Mouse (Mus musculus) liver, embryonic 11.5 days (tissue): Measurements from ENCODE around the gene Stt3b. TPM values are rescaled to one million over a fixed set of nuclear protein-coding genes. Genes with fewer than 3 reads are reported as not detected.

Source experiments
- ATAC-seq: fragments of 200-750 bp; cut with Nextera tagmentation; replicated peaks from 2 replicates; pipeline ENCODE4 v1.8.0; 2017; ENCODE audit warnings: moderate number of reproducible peaks, mild to moderate bottlenecking, moderate TSS enrichment, moderate library complexity; ENCODE audit not compliant: low FRiP score
- DNase-seq: peaks from one replicate; pipeline ENCODE4 v3.0.0-alpha.2; 2017; ENCODE audit warnings: low spot score
- H3K27ac ChIP-seq: fragments of 300-500 bp; sonication (generic); 2 replicates; pipeline ENCODE4 v1.5.1; 2014; ENCODE audit warnings: mild to moderate bottlenecking, low read depth, low read length, control low read depth
- H3K27me3 ChIP-seq: fragments of 300-500 bp; sonication (generic); replicated peaks from 2 replicates; pipeline ENCODE4 v1.6.1; 2014; ENCODE audit warnings: low read length, mixed read lengths; ENCODE audit not compliant: control insufficient read depth, insufficient read depth
- H3K36me3 ChIP-seq: fragments of 300-500 bp; sonication (generic); 2 replicates; pipeline ENCODE4 v1.6.1; 2014; ENCODE audit warnings: mild to moderate bottlenecking, low read length, moderate library complexity, mixed read lengths; ENCODE audit not compliant: control insufficient read depth, insufficient read depth
- H3K4me1 ChIP-seq: fragments of 300-500 bp; sonication (generic); replicated peaks from 2 replicates; pipeline ENCODE4 v1.6.1; 2014; ENCODE audit warnings: low read length, mixed read lengths; ENCODE audit not compliant: control insufficient read depth, insufficient read depth
- H3K4me2 ChIP-seq: fragments of 300-500 bp; sonication (generic); 2 replicates; pipeline ENCODE4 v1.6.1; 2014; ENCODE audit warnings: mild to moderate bottlenecking, control low read depth, moderate library complexity
- H3K4me3 ChIP-seq: fragments of 300-500 bp; sonication (generic); 2 replicates; pipeline ENCODE4 v1.5.1; 2014; ENCODE audit warnings: low read depth, low read length, control low read depth
- H3K9ac ChIP-seq: fragments of 300-500 bp; sonication (generic); 2 replicates; pipeline ENCODE4 v1.6.1; 2014; ENCODE audit warnings: low read depth, low read length, control low read depth
- H3K9me3 ChIP-seq: fragments of 300-500 bp; sonication (generic); 2 replicates; pipeline ENCODE4 v1.6.1; 2016; ENCODE audit warnings: low read length, inconsistent platforms, mixed read lengths; ENCODE audit not compliant: control insufficient read depth
- WGBS: fragments of 180-500 bp; shearing (Covaris S2); extraction: QIAGEN DNeasy Blood & Tissue Kit; methylation state at CpG from one replicate; pipeline ENCODE4 v1.1.7; 2014; 5-methylcytosine and 5-hydroxymethylcytosine counted together
- polyA plus RNA-seq: library from polyadenylated mRNA; unstranded; fragments of >200 nt; fragmentation: Nextera tagmentation; extraction: Ambion mirVana; gene quantifications from 2 replicates; pipeline ENCODE4 v1.2.1, GENCODE M21; 2014

The Stt3b gene
- polyA plus RNA-seq, 1 experiment from 2014 or later: 113 TPM

DNA sequence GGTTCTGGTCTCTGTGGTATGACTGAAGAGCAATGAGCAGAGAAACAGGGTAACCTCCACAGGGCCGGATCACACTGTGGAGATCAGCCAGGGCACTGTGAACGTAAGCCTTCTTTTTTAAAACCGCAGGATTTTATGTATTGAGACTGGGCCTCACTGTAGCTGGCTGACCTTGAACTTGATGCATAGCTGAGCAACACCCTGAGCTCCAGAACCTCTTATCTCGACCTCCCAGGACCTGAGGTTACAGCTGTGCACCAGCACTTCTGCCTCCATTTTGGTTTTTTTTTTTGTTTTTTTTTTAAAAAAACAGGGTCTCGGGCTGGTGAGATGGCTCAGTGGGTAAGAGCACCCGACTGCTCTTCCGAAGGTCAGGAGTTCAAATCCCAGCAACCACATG lies 100.5 kb downstream of the Stt3b start:
- WGBS: 59% methylated on average over 7 of the region's 7 CpGs
- Histone ChIP-seq H3K9ac (no peak overlapping the region), H3K27me3 (no peaks in the 10 kb centered on the region), H3K27ac (peak overlapping the region; percentile 40; the same call in 1 of the 2 replicates), H3K4me1 (peaks cover 26% of the 10 kb centered on the region), H3K36me3 (no peaks in the 10 kb centered on the region), H3K4me3 (no peak overlapping the region), H3K9me3 (no peaks in the 10 kb centered on the region), H3K4me2 (no peak overlapping the region)
- DNase-seq: no peak
- ATAC-seq: peak; percentile 92

GRCm38 (mm10) chr9:115206219-115206618 lies 104.0 kb downstream of the Stt3b start:
- Histone ChIP-seq H3K9me3 (no peaks in the 10 kb centered on the region), H3K4me3 (no peak overlapping the region), H3K27ac (no peak overlapping the region), H3K9ac (no peak overlapping the region), H3K27me3 (no peaks in the 10 kb centered on the region), H3K4me2 (no peak overlapping the region), H3K4me1 (peaks cover 28% of the 10 kb centered on the region), H3K36me3 (no peaks in the 10 kb centered on the region)
- 58% methylated on average over 5 of the region's 5 CpGs for WGBS
- DNase-seq (no peak), ATAC-seq (no peak)

GRCm38 (mm10) chr9:115205491-115205890 lies 104.7 kb downstream of the Stt3b start:
- Histone ChIP-seq H3K36me3 (no peaks in the 10 kb centered on the region), H3K9me3 (no peaks in the 10 kb centered on the region), H3K27me3 (no peaks in the 10 kb centered on the region), H3K4me3 (no peak overlapping the region), H3K9ac (no peak overlapping the region), H3K27ac (no peak overlapping the region), H3K4me1 (peaks cover 29% of the 10 kb centered on the region), H3K4me2 (no peak overlapping the region)
- ATAC-seq: no peak
- no peak for DNase-seq
- WGBS: 10% methylated on average over 6 of the region's 6 CpGs

GRCm38 (mm10) chr9:115203136-115203535 lies 107.1 kb downstream of the Stt3b start:
- Histone ChIP-seq H3K36me3 (no peaks in the 10 kb centered on the region), H3K27ac (no peak overlapping the region), H3K4me3 (no peak overlapping the region), H3K9me3 (no peaks in the 10 kb centered on the region), H3K4me1 (peaks cover 20% of the 10 kb centered on the region), H3K4me2 (no peak overlapping the region), H3K9ac (no peak overlapping the region), H3K27me3 (no peaks in the 10 kb centered on the region)
- DNase-seq (no peak), ATAC-seq (no peak)
- 48% methylated on average over 6 of the region's 6 CpGs for WGBS

GRCm38 (mm10) chr9:115201264-115201663 lies 109.0 kb downstream of the Stt3b start:
- Histone ChIP-seq H3K27me3 (no peaks in the 10 kb centered on the region), H3K36me3 (no peaks in the 10 kb centered on the region), H3K9ac (no peak overlapping the region), H3K27ac (no peak overlapping the region), H3K4me1 (peaks cover 18% of the 10 kb centered on the region), H3K4me3 (no peak overlapping the region), H3K4me2 (no peak overlapping the region), H3K9me3 (no peaks in the 10 kb centered on the region)
- DNase-seq (no peak), ATAC-seq (no peak)
- 83% methylated on average over 6 of the region's 6 CpGs for WGBS

- 85% methylated on average over 15 of the region's 15 CpGs for WGBS
- H3K4me3 ChIP-seq: no peak overlapping the region
- no peak overlapping the region for H3K9ac ChIP-seq
- H3K9me3 ChIP-seq: no peaks in the 10 kb centered on the region
- DNase-seq (no peak), ATAC-seq (no peak)
- peaks cover 9% of the 10 kb centered on the region for H3K4me1 ChIP-seq
- H3K36me3 ChIP-seq: no peaks in the 10 kb centered on the region
- no peak overlapping the region for H3K27ac ChIP-seq
- no peak overlapping the region for H3K4me2 ChIP-seq
- no peaks in the 10 kb centered on the region for H3K27me3 ChIP-seq
These were observed 109.9 kb downstream of the Stt3b start for GRCm38 (mm10) chr9:115200166-115200862.

GRCm38 (mm10) chr9:115197082-115197481 lies 113.1 kb downstream of the Stt3b start:
- H3K9ac ChIP-seq: no peak overlapping the region
- H3K36me3 ChIP-seq: no peaks in the 10 kb centered on the region
- H3K4me1 ChIP-seq: peaks cover 3% of the 10 kb centered on the region; the same call in 1 of the 2 replicates
- ATAC-seq (no peak), DNase-seq (no peak)
- no peak overlapping the region for H3K4me3 ChIP-seq
- H3K4me2 ChIP-seq: no peak overlapping the region
- no peaks in the 10 kb centered on the region for H3K9me3 ChIP-seq
- H3K27ac ChIP-seq: no peak overlapping the region
- H3K27me3 ChIP-seq: no peaks in the 10 kb centered on the region
- 70% methylated on average over 7 of the region's 7 CpGs for WGBS

DNA sequence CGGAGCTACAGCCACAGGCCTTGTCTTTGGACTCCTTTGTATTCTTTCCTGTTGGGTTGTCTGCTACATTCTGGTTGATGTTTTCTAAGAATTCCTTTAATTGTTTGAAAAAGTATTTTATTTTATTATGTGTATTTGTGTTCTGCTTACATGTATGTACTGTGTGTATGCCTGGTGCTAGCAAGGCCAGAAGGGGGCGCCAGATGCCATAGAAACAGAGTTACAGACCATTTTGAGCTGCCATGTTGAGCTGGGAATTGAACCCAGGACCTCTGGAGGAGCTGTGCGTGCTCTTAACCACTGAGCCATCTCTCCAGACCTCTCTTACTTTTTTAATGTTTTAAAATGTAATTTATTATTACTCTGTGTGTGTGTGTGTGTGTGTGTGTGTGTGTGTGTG lies 117.3 kb downstream of the Stt3b start:
- no peak overlapping the region for H3K27ac ChIP-seq

More for the DNA sequence above, 117.3 kb downstream of the Stt3b start:
- Histone ChIP-seq H3K4me1 (peaks cover 10% of the 10 kb centered on the region), H3K36me3 (no peaks in the 10 kb centered on the region), H3K4me2 (no peak overlapping the region), H3K9me3 (no peaks in the 10 kb centered on the region), H3K27me3 (no peaks in the 10 kb centered on the region), H3K9ac (no peak overlapping the region), H3K4me3 (no peak overlapping the region)
- DNase-seq: no peak
- no peak for ATAC-seq
- 77% methylated on average over 3 of the region's 3 CpGs for WGBS
